Mouse (Mus musculus) brain, embryonic 18.5 days (tissue): ENCODE results near the gene Tmem63a.
"Not testable (repeated sequence)": the region's sequence is repeated elsewhere in the genome, so short reads cannot be mapped to it uniquely, and the experiment has no call there.

Experiments
- DNase-seq: peaks from one replicate; pipeline ENCODE4 v3.0.0-alpha.2; 2012; ENCODE audit warnings: low read depth, low spot score

The Tmem63a gene

GRCm38 (mm10) chr1:180926286-180926685 lies 15.9 kb upstream of the Tmem63a start:
- no peak for DNase-seq

- DNase-seq = no peak
Measured at GRCm38 (mm10) chr1:180929599-180929998, 12.5 kb upstream of the Tmem63a start.

GRCm38 (mm10) chr1:180931106-180931505 lies 11.0 kb upstream of the Tmem63a start:
- DNase-seq = no peak

- no peak for DNase-seq
Measured at GRCm38 (mm10) chr1:180933659-180934058, 8.5 kb upstream of the Tmem63a start.

GRCm38 (mm10) chr1:180934467-180935419 lies 7.4 kb upstream of the Tmem63a start, which contains the start of gene Lefty1:
Lefty1 (plus strand) TSS chr1:180935022.
- DNase-seq = no peak

- not testable (repeated sequence) for DNase-seq
Measured at GRCm38 (mm10) chr1:180936610-180937398, 5.3 kb upstream of the Tmem63a start.

- DNase-seq = not testable (repeated sequence)
Measured at GRCm38 (mm10) chr1:180937631-180938030, 4.5 kb upstream of the Tmem63a start.

- DNase-seq = not testable (repeated sequence)
Measured at GRCm38 (mm10) chr1:180938781-180939180, 3.4 kb upstream of the Tmem63a start.

- DNase-seq = no peak
Measured at GRCm38 (mm10) chr1:180940776-180941460, 1.2 kb upstream of the Tmem63a start.

GRCm38 (mm10) chr1:180941726-180942125 lies 418 bp upstream of the Tmem63a start:
- no peak for DNase-seq

- no peak for DNase-seq
Measured at GRCm38 (mm10) chr1:180943032-180943644, 994 bp downstream of the Tmem63a start.

- DNase-seq = no peak
Measured at GRCm38 (mm10) chr1:180943896-180944295, 1.8 kb downstream of the Tmem63a start.

- DNase-seq = no peak
Measured at GRCm38 (mm10) chr1:180944553-180944952, 2.4 kb downstream of the Tmem63a start.

GRCm38 (mm10) chr1:180945001-180945980 lies 3.1 kb downstream of the Tmem63a start:
- DNase-seq = no peak

- DNase-seq = no peak
Measured at GRCm38 (mm10) chr1:180946448-180946847, 4.3 kb downstream of the Tmem63a start.

- no peak for DNase-seq
Measured at GRCm38 (mm10) chr1:180952085-180952746, 10.1 kb downstream of the Tmem63a start.

GRCm38 (mm10) chr1:180952808-180953207 lies 10.7 kb downstream of the Tmem63a start:
- no peak for DNase-seq

GRCm38 (mm10) chr1:180956401-180956800 lies 14.3 kb downstream of the Tmem63a start:
- DNase-seq = no peak

- DNase-seq = no peak
Measured at GRCm38 (mm10) chr1:180956973-180957381, 14.8 kb downstream of the Tmem63a start.
